Mouse (Mus musculus) lung, postnatal 36 days (tissue): ENCODE measurements around the gene Ugt2a3.
A peak's percentile ranks its signal among the peaks of the same experiment; 100 is the strongest.
"Not testable (repeated sequence)": the region's sequence is repeated elsewhere in the genome, so short reads cannot be mapped to it uniquely, and the experiment has no call there.

Source experiments
- DNase-seq: peaks from one replicate; pipeline ENCODE4 v3.0.0; 2022; ENCODE audit warnings: mixed read lengths

Gene Ugt2a3

DNA sequence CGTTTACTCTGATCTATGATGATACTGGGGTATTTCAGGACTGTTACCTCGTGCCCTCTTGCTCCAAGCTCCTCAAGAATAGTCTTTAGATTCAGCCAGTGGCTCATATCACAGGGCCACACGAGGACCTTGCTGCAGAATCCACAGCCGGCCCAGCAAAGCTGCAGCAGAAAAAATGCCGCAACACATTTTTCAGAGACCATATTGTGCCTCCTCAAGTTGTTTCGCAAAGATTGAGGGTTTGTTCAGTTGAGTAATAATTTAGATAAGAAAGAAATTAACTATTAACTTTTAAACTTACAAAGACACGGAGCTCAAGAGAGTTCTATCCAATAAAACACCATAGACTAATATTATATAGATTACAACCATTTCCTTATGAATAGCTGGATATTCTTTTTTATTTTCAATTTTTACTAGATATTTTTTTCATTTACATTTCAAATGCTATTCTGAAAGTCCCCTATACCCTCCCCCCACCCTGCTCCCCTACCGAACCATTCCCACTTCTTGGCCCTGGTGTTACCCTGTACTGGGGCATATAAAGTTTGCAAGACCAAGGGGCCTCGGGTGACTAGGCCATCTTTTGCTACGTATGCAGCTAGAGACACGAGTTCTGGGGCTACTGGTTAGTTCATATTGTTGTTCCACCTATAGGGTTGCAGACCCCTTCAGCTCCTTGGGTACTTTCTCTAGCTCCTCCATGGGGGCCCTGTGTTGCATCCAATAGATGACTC lies at the start of gene Ugt2a3:
Gene Ugt2a3 (minus strand): TSS at position 235 of the 737 bp plus-strand sequence.
- no peak for DNase-seq

DNA sequence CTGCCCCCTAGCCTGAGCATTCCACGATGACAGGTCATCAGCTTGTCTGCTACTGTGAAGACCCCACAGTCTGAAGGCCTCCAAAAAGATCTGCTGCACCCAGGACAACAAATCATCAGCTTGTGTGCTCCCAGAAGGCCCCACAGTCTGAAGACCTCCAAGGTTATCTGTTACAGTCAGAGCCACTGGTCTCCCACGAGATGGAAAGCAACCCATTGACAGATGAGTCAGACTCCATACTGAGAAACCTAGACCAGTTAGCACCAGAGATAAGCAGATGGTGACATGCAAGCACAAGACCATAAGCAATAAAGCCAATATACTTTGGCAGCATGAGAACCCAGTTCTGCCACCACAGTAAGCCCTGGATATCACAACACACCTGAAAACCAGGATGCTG lies 43.2 kb upstream of the Ugt2a3 start:
- DNase-seq, result no peak

DNA sequence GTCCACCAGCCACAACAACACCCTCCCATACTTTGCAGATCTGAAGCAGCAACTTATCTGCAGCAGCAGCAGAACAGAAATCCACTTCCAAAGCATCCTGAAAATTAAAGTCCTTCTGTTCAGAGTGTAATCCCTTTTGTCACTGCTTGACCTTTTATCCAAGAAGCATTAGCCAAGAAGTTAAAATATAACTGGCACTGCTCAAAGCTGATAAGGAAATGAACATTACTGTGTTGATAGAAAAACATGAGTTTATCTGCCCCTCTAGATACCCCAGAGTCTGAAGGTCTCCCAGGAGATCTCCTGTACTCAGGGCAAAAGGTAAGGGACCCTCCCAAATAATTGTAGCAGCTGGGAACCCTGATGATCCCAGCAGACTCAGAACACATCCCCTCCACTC lies 42.8 kb upstream of the Ugt2a3 start:
- DNase-seq, result no peak

DNA sequence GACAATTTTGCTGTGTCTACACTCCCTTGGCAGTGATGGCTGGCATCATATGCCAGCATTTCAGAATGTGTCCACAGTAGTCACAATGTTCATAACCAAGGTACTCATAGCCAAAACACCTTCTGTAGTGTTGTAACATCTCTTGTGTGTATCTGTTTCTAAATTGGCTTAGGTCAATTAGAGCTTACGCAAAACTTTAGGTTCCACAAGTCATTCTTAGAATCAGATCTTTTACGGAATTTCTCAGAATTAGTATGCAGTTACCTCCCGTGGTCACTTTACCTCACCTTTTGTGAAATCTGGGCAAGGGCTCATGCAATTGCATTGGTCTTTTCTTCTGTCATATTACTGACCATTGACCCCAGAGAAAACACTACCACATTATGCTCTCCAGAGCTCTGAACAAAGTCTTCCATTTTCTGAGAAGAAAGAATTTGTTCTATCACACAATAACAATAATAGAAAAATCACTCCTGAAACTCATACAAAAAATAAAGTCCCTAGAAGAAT lies 38.9 kb upstream of the Ugt2a3 start:
- no peak for DNase-seq

DNA sequence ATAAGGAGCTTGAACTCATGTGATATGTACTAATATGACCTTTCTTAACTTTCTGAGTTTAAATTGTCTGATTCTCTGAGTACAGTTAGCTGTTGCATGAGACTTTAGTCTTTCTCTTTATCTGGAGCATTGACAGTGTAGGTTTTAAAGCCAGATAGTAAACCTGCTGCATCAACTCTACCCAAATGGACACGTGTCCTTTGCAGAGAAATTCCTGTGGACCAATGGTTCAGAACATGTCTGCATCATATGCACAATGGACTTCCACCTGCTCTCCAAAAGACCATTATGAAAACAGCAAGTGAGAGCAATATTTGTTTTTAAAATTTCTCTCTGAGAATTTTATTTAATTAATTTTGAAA lies 36.5 kb upstream of the Ugt2a3 start:
- no peak for DNase-seq

DNA sequence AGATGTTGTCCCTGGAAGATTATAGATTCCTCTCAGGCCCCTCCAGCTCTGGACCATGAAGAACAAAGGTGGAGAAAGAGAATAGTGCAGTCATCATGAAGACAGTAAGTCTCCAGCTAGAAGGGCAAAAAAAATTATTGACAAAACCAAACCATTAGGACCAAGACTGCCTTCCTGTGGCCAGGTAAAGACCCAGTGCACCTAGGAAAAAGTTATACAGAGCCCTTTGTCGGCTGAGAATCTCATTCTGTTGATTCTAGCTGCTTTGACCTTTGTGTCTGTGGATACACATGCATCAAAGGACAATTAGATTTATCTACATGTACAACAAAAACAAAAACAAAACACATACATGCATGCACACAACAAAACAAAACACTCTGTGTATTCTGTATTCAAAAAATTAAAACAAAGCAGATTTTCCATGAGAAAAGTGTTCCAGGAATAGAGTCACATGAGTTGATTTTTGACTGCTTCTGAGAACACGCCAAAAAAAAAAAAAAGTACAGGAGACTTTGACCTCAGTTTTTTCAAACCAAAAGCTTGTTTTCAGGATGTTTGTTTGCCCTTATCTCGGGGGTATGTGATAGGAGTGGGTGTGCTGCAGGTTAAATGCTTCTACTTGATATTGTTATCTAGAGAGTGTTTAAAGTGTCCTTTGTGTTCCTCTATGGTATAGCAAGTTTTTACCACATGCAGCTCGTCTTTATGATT lies 36.0 kb upstream of the Ugt2a3 start:
- DNase-seq, result not testable (repeated sequence)

DNA sequence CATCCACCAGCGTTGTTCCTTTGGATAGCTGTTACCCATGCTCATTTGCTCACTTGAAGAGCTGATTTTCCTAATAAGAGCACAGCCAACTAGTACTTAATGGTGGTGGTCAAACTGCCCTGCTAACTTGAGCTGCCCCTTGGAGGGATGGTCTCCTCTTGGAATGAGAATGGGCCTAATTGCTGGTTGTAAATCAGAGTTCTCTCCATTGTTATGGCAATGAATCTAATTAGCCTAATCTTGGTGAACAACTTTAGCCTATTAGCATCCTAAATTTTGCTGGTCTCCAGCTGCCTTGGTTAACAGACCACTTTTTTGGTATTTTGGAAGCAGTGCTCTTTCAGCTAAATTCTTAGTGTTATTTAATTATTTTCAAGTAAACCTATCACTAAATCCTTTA lies 13.4 kb upstream of the Ugt2a3 start:
- DNase-seq, result no peak

DNA sequence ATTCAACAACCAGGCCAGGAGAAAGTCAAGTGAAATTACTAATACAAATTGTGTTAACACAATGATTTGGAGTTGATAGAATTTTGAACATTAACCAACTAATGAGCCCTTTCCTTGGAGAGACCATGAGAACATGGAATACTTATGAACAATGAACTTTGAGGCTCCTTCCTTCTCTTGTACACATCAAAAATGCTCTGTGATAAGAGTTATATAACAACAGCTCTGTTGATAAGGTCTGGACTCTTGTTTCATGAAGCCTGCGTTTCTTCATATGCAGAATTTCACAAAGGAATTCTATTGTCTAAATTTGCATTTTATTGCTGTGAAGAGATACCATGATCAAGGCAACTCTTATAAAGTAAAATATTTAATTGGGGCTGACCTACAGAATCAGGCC lies 12.2 kb upstream of the Ugt2a3 start:
- DNase-seq, result not testable (repeated sequence)

DNA sequence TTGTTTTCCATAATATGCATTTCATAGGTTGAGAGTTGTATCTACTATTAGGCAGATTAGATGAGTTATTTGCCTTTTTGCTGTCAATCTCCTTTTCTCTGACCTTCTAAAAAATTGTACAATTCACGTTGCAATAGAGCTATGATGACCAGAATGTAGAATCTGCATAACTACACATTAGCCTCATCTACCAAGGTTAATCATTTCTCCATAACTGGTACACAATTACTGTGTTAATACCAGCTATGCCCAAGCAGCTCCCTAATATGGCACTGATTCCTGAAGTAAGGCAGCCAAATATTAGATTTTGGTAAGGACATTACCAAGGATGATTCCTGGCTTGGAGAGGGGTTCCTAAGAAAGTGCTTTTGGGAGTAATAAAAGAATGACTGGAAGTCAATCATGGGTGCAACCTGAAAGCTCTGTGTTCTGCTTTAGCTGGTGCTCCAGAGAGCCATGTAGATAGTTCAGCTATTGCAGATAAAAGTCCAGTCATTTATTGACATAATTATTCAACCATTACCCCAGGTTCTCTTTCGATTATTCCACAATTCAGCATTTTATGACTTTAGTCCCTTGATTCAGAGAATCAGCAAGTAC lies 10.6 kb upstream of the Ugt2a3 start:
- not testable (repeated sequence) for DNase-seq

DNA sequence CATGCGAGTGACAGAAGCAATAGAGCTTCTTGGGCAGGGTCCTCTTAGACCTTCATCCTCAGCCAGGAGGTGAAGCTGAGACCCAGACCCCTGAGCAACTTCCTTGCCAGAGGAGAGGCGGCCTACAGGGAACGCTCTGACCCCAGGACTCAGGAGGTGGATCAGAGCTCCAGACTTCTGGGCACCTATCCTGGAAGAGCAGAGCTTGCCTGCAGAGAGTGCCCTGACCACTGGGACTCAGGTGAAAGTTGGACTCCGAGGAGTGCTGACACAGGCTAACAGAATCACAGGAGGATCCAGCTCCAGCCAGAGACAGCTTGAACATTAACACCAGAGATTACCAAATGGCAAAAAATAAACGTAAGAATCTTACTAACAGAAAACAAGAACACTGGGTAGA lies 3.5 kb upstream of the Ugt2a3 start:
- DNase-seq, result no peak

DNA sequence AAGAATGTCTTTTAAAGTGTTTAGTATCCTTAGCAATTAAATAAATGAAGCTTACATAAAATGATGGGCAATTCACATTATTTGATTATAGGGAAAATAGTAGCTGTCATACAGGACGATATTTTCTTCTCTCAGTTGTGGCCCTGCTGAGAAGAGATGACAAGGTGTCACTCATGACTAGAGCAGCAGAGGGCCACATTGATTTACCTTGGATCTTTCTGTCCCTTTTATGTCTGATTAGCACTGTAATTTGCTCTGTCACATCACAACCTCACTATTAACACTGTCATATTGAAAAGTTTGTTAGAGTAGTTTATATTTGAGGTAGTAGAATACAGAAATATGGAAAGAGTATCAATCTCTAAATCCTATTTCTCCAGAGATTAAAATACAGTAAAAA lies 1.8 kb downstream of the Ugt2a3 start:
- DNase-seq, result no peak

DNA sequence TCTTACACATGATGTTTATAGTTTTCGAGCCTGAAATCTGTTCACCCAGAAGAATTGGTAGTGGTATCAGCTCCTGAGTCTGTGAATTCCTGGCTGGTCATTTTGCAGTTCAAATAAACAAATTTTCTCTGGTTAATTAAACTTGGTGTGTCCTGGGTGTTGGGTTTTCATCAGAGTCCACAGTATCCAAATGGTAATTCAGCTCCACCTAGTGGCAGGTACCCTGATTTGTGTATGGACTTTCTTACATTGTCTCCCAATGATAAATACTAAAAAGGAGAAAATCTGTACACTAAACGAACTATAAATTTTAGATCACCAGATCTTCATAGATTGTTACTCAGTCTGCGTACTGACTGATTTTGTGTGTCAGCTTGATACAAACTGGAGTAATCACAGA lies 3.4 kb downstream of the Ugt2a3 start:
- peak; percentile 22 for DNase-seq

DNA sequence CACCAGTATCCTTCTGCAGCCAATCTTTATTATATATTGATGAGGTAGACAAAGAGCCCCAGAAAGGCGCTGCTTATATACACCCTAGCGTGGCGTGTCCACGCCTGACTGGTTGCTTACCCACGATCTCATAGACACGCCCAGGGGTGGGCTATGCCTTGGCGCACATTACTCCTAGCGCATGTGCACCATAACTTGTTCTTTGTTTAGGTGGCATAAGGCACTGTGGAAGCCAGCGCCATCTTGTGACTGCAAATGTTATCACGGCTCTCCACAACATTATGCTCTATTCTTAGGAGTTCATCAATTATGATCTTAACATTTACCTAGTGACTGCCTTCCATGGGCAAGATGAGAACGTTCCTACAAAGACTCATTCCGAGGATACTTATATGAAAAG lies 25.6 kb downstream of the Ugt2a3 start:
- DNase-seq, result no peak

DNA sequence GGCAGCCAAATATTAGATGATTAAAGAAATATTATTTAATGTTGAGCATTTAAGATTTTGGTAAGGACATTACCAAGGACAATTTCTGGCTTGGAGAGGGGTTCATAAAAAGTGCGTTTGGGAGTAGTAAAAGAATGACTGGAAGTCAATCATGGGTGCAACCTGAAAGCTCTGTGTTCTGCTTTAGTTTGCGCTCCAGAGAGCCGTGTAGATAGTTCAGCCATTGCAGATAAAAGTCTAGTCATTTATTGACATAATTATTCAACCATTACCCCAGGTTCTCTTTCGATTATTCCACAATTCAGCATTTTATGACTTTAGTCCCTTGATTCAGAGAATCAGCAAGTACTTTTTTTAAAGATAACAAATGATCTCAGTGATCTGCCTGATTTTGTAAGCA lies 50.8 kb downstream of the Ugt2a3 start:
- DNase-seq, result not testable (repeated sequence)

DNA sequence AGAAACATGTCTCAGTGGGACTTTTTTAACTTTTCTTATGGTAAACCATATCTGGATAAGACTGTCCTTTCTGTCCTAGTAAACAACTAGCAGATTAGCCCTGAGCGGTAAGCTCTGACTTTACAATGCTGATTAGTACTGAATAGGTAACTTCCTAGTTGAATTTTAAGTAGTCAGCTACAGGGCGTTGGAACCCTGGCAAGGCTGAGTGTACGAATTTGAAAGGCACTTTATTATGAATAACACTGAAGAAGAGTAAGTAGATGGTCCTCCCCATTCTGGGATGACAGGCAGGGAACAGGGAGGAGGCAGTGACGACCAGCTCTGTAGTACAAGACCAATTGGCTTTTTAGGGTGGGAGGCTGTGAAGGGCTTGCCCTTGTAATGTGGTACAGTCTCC lies 61.0 kb downstream of the Ugt2a3 start:
- not testable (repeated sequence) for DNase-seq

DNA sequence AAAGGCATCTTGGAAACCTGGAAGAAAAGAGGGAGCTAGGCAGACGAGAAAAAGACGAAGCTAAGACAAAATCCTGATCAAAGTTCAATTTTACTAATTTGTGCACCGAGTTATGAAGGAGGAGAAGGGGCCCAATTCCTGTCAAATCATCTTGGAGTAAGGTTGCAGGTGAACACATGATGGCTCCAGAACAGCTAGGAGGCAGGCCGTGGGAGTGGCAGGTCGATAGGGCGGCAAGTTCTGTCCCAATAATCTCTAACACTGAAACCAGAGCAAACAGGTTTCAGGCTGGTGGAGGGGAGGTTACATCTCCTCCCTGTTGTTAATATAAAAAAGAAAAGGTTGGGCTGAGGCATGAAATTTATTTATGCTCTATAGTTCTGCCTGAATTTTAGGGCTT lies 61.4 kb downstream of the Ugt2a3 start:
- DNase-seq, result no peak
